Mouse (Mus musculus): ENCODE results near the gene Ddx50.

GRCm38 (mm10) chr10:62603233-62604030 is 47.6 kb downstream of the Ddx50 start:
- TF ChIP-seq CTCF (IDR thresholded peaks at IDR 0.05; ENCODE audit: low read depth) (no peak), EP300 (IDR thresholded peaks at IDR 0.05; ENCODE audit: low read depth) (no peak)

Measured in heart, postnatal 0 days (tissue).